Mouse (Mus musculus) olfactory bulb, adult 2 months (tissue): ENCODE results near the gene Elmsan1.

Experiments used
- CTCF ChIP-seq: fragments of 200-500 bp; IDR thresholded peaks from 2 replicates; pipeline ENCODE4 v1.5.1; 2012; ENCODE audit warnings: low read depth, mild to moderate bottlenecking, low read length, moderate library complexity; ENCODE audit not compliant: insufficient read depth
- POLR2A ChIP-seq: fragments of 200-500 bp; IDR thresholded peaks from 2 replicates; pipeline ENCODE4 v1.6.1; 2012; ENCODE audit warnings: mild to moderate bottlenecking, low read depth, low read length, moderate library complexity; ENCODE audit not compliant: insufficient read depth

DNA sequence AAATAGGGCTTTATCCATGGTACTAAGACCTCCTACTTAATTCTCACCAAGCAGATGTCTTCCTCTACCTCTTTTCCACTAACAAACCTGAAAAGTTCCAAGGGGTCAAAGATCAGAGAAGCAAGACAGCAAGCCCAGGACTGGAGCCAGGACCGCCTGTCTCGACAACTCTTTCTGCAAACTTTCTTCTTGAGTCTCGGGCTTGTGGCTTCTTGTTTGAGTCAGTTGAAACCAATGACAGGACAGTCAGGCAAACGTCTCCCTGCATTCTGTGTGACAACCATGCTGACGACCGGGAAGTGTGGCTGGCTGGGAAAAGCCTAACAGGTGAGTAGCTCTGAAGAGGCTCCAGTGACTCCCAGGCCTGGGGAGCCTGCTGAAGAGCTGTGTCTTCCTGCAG lies 33.1 kb downstream of the Elmsan1 start:
- TF ChIP-seq CTCF (no peak), POLR2A (no peak)
